Mouse (Mus musculus) spleen, adult 18-20 months (tissue): ENCODE data around the gene Mindy1.

Experiments used
- DNase-seq, 2 experiments: peaks; one replicate each; pipeline ENCODE4 v3.0.0; 2022; ENCODE audit warnings: mixed read lengths in 2 of 2

Gene Mindy1

GRCm38 (mm10) chr3:95269789-95270188 is 11.4 kb upstream of the Mindy1 start:
- no peak for DNase-seq

GRCm38 (mm10) chr3:95270766-95271364 is 10.3 kb upstream of the Mindy1 start:
- no peak for DNase-seq

GRCm38 (mm10) chr3:95273471-95273870 is 7.7 kb upstream of the Mindy1 start:
- DNase-seq, result no peak

GRCm38 (mm10) chr3:95274453-95274852 is 6.7 kb upstream of the Mindy1 start:
- DNase-seq, result no peak

GRCm38 (mm10) chr3:95275161-95275560 is 6.0 kb upstream of the Mindy1 start:
- DNase-seq, result no peak

- DNase-seq, result no peak
Observed at GRCm38 (mm10) chr3:95276428-95276934, 4.7 kb upstream of the Mindy1 start.

- DNase-seq, result no peak
Observed at GRCm38 (mm10) chr3:95277149-95277551, 4.0 kb upstream of the Mindy1 start.

GRCm38 (mm10) chr3:95280747-95281146 is 398 bp upstream of the Mindy1 start:
- DNase-seq, result peak in 1 of 2 experiments; percentile 10

- DNase-seq, result peak; percentile 43 to 55
Observed at GRCm38 (mm10) chr3:95282381-95282864, 1.3 kb downstream of the Mindy1 start.

GRCm38 (mm10) chr3:95282865-95283588 is 1.9 kb downstream of the Mindy1 start:
- peak; percentile 47 to 60 for DNase-seq

GRCm38 (mm10) chr3:95283589-95283941 is 2.4 kb downstream of the Mindy1 start:
- DNase-seq, result no peak

GRCm38 (mm10) chr3:95284062-95284461 is 2.9 kb downstream of the Mindy1 start:
- DNase-seq, result no peak

GRCm38 (mm10) chr3:95284501-95285281 is 3.5 kb downstream of the Mindy1 start:
- DNase-seq, result no peak

GRCm38 (mm10) chr3:95285390-95285789 is 4.2 kb downstream of the Mindy1 start:
- DNase-seq, result no peak

GRCm38 (mm10) chr3:95286011-95286410 is 4.9 kb downstream of the Mindy1 start:
- no peak for DNase-seq

GRCm38 (mm10) chr3:95286510-95286909 is 5.4 kb downstream of the Mindy1 start:
- DNase-seq, result no peak

GRCm38 (mm10) chr3:95287541-95287940 is 6.4 kb downstream of the Mindy1 start:
- no peak for DNase-seq

- DNase-seq, result no peak
Observed at GRCm38 (mm10) chr3:95289419-95289818, 8.3 kb downstream of the Mindy1 start.

GRCm38 (mm10) chr3:95290156-95290555 is 9.0 kb downstream of the Mindy1 start:
- no peak for DNase-seq

- no peak for DNase-seq
Observed at GRCm38 (mm10) chr3:95291041-95291440, 9.9 kb downstream of the Mindy1 start.

GRCm38 (mm10) chr3:95292899-95293298 is 11.8 kb downstream of the Mindy1 start:
- no peak for DNase-seq

- no peak for DNase-seq
Observed at GRCm38 (mm10) chr3:95293537-95293936, 12.4 kb downstream of the Mindy1 start.

GRCm38 (mm10) chr3:95294316-95294715 is 13.2 kb downstream of the Mindy1 start:
- no peak for DNase-seq
